Mouse (Mus musculus) liver, postnatal 0 days (tissue): ENCODE measurements at regions not wholly inside any gene's neighbourhood (a gene's known extent, or its start where the extent isn't known, plus 50 kb on each side); places are given as distances from the start of the nearest gene placed in this dataset.

Experiments used
- CTCF ChIP-seq: sonication (generic); IDR thresholded peaks from 2 replicates; pipeline ENCODE4 v1.5.1; 2016; ENCODE audit warnings: antibody characterized with exemption, low read depth
- EP300 ChIP-seq: IDR thresholded peaks from 2 replicates; pipeline ENCODE4 v1.6.1; 2016; ENCODE audit warnings: antibody characterized with exemption, low read depth, mild to moderate bottlenecking

GRCm38 (mm10) chr11:90099178-90099577 lies 69.0 kb downstream of the Tmem100 start:
- TF ChIP-seq CTCF (no peak), EP300 (no peak)
